Mouse (Mus musculus) CH12.LX (cell line): ENCODE data around the gene Tef. TPM values are rescaled to one million over a fixed set of nuclear protein-coding genes. Genes with fewer than 3 reads are reported as not detected.

Source experiments
- DNase-seq: peaks from one replicate; pipeline ENCODE4 v3.0.0-alpha.2; 2013; ENCODE audit errors: extremely low read depth
- H3K27ac ChIP-seq: 2 replicates; pipeline ENCODE4 v1.5.1; 2012; ENCODE audit warnings: low read depth, mild to moderate bottlenecking, control low read depth, moderate library complexity; ENCODE audit not compliant: insufficient read depth
- H3K27me3 ChIP-seq: replicated peaks from 2 replicates; pipeline ENCODE3; 2012; ENCODE audit warnings: inconsistent platforms
- H3K36me3 ChIP-seq, 2 experiments: replicated peaks in 1 of 2; 2 replicates each; pipeline versions ENCODE3 to v1.6.1; 2012; ENCODE audit warnings: inconsistent platforms in 1 of 2, low read length in 1 of 2, mild to moderate bottlenecking in 1 of 2, mixed read lengths in 1 of 2, moderate library complexity in 1 of 2; ENCODE audit not compliant: control insufficient read depth in 1 of 2, insufficient read depth in 1 of 2
- H3K4me1 ChIP-seq, 2 experiments: 2 replicates each; pipeline ENCODE4 v1.6.1; 2012; ENCODE audit warnings: inconsistent platforms in 1 of 2, moderate library complexity in 1 of 2; ENCODE audit not compliant: insufficient read depth in 2 of 2, control insufficient read depth in 1 of 2
- H3K4me2 ChIP-seq: 2 replicates; pipeline ENCODE4 v1.6.1; 2012; ENCODE audit warnings: low read depth, mild to moderate bottlenecking, control low read depth; ENCODE audit not compliant: poor library complexity, insufficient read depth, severe bottlenecking
- H3K4me3 ChIP-seq, 3 experiments: fragments of 150-350 bp in 1 of 3; sonication (generic) in 1 of 3; replicated peaks in 1 of 3; 2 replicates each; pipeline versions ENCODE3 to v1.5.1; 2011 to 2012; ENCODE audit warnings: low read depth in 2 of 3, low read length in 2 of 3, mild to moderate bottlenecking in 2 of 3, moderate library complexity in 2 of 3, control low read depth in 1 of 3, improper control_type of control experiment in 1 of 3, inconsistent platforms in 1 of 3, mixed read lengths in 1 of 3; ENCODE audit not compliant: poor library complexity in 1 of 3
- H3K79me2 ChIP-seq: replicated peaks from 2 replicates; pipeline ENCODE4 v1.6.1; 2012; ENCODE audit warnings: mild to moderate bottlenecking, moderate library complexity; ENCODE audit not compliant: control insufficient read depth, poor library complexity, insufficient read depth, severe bottlenecking; ENCODE audit errors: extremely low read depth
- H3K9ac ChIP-seq: 2 replicates; pipeline ENCODE4 v1.6.1; 2012; ENCODE audit warnings: low read depth, mild to moderate bottlenecking, control low read depth, moderate library complexity; ENCODE audit not compliant: insufficient read depth
- H3K9me3 ChIP-seq: replicated peaks from 2 replicates; pipeline ENCODE3; 2012; ENCODE audit warnings: low read length, inconsistent platforms, mixed read lengths
- CHD1 ChIP-seq: IDR thresholded peaks from 2 replicates; pipeline ENCODE4 v1.6.1; 2012; ENCODE audit warnings: low read depth, low read length, improper control_type of control experiment, inconsistent platforms
- CHD2 ChIP-seq: IDR thresholded peaks from 2 replicates; pipeline ENCODE4 v1.6.1; 2011; ENCODE audit warnings: low read length, improper control_type of control experiment
- CTCF ChIP-seq, 2 experiments: IDR thresholded peaks in 1 of 2; conservative IDR thresholded peaks in 1 of 2; 2 replicates each; pipeline ENCODE4 v1.5.1; 2011 to 2012; ENCODE audit warnings: low read depth in 2 of 2, low read length in 2 of 2, improper control_type of control experiment in 1 of 2, inconsistent platforms in 1 of 2, mild to moderate bottlenecking in 1 of 2, moderate library complexity in 1 of 2
- E2F4 ChIP-seq: IDR thresholded peaks from 2 replicates; pipeline ENCODE4 v1.6.1; 2011; ENCODE audit warnings: low read depth, low read length, improper control_type of control experiment; ENCODE audit not compliant: insufficient replicate concordance
- EP300 ChIP-seq: IDR thresholded peaks from 2 replicates; pipeline ENCODE4 v1.6.1; 2011; ENCODE audit warnings: low read length, improper control_type of control experiment
- ETS1 ChIP-seq: conservative IDR thresholded peaks from 2 replicates; pipeline ENCODE4 v1.6.1; 2012; ENCODE audit warnings: low read depth, mild to moderate bottlenecking, inconsistent platforms, low read length, improper control_type of control experiment, moderate library complexity
- GABPA ChIP-seq: IDR thresholded peaks from 2 replicates; pipeline ENCODE4 v1.6.1; 2012; ENCODE audit warnings: low read depth, low read length, improper control_type of control experiment, inconsistent platforms; ENCODE audit not compliant: insufficient replicate concordance
- JUN ChIP-seq: IDR thresholded peaks from 2 replicates; pipeline ENCODE4 v1.6.1; 2011; ENCODE audit warnings: low read depth, mild to moderate bottlenecking, low read length, improper control_type of control experiment, moderate library complexity; ENCODE audit not compliant: insufficient read depth
- JUND ChIP-seq: conservative IDR thresholded peaks from 2 replicates; pipeline ENCODE4 v1.6.1; 2011; ENCODE audit warnings: low read depth, low read length, improper control_type of control experiment
- KAT2A ChIP-seq: IDR thresholded peaks from 2 replicates; pipeline ENCODE4 v1.6.1; 2012; ENCODE audit warnings: low read length, improper control_type of control experiment, inconsistent platforms; ENCODE audit not compliant: insufficient replicate concordance
- MAZ ChIP-seq: IDR thresholded peaks from 2 replicates; pipeline ENCODE4 v1.6.1; 2012; ENCODE audit warnings: low read depth, mild to moderate bottlenecking, inconsistent platforms, low read length, improper control_type of control experiment, moderate library complexity
- MEF2A ChIP-seq: IDR thresholded peaks from 2 replicates; pipeline ENCODE4 v1.6.1; 2014; ENCODE audit warnings: low read depth, mild to moderate bottlenecking, inconsistent platforms, low read length, improper control_type of control experiment, borderline replicate concordance
- MXI1 ChIP-seq: IDR thresholded peaks from 2 replicates; pipeline ENCODE4 v1.6.1; 2011; ENCODE audit warnings: mild to moderate bottlenecking, low read depth, low read length, improper control_type of control experiment
- NELFE ChIP-seq: IDR thresholded peaks from 2 replicates; pipeline ENCODE4 v1.6.1; 2011; ENCODE audit warnings: low read depth, low read length, improper control_type of control experiment
- NRF1 ChIP-seq: IDR thresholded peaks from 2 replicates; pipeline ENCODE4 v1.6.1; 2014; ENCODE audit warnings: low read depth, mild to moderate bottlenecking, inconsistent platforms, low read length, improper control_type of control experiment, moderate library complexity
- PAX5 ChIP-seq: IDR thresholded peaks from 2 replicates; pipeline ENCODE4 v1.6.1; 2012; ENCODE audit warnings: low read length, inconsistent platforms, mixed read lengths
- POLR2A ChIP-seq: IDR thresholded peaks from 2 replicates; pipeline ENCODE4 v1.6.1; 2011; ENCODE audit warnings: low read depth, mild to moderate bottlenecking, improper control_type of control experiment, low read length
- RAD21 ChIP-seq: IDR thresholded peaks from 2 replicates; pipeline ENCODE4 v1.6.1; 2011; ENCODE audit warnings: low read depth, mild to moderate bottlenecking, low read length, improper control_type of control experiment, moderate library complexity
- RCOR1 ChIP-seq: conservative IDR thresholded peaks from 2 replicates; pipeline ENCODE4 v1.6.1; 2012; ENCODE audit warnings: low read depth, mild to moderate bottlenecking, inconsistent platforms, low read length, improper control_type of control experiment
- SIN3A ChIP-seq: IDR thresholded peaks from 2 replicates; pipeline ENCODE4 v1.6.1; 2012; ENCODE audit warnings: low read length, improper control_type of control experiment, inconsistent platforms
- TBP ChIP-seq: conservative IDR thresholded peaks from 2 replicates; pipeline ENCODE4 v1.6.1; 2011; ENCODE audit warnings: low read depth, low read length, improper control_type of control experiment
- USF1 ChIP-seq: IDR thresholded peaks from 2 replicates; pipeline ENCODE4 v1.6.1; 2014; ENCODE audit warnings: low read depth, mild to moderate bottlenecking, inconsistent platforms, low read length, improper control_type of control experiment
- USF2 ChIP-seq: conservative IDR thresholded peaks from 2 replicates; pipeline ENCODE4 v1.6.1; 2011; ENCODE audit warnings: low read depth, low read length, improper control_type of control experiment
- ZKSCAN1 ChIP-seq: IDR thresholded peaks from 2 replicates; pipeline ENCODE4 v1.6.1; 2012; ENCODE audit warnings: low read depth, inconsistent platforms, low read length, improper control_type of control experiment, borderline replicate concordance
- ZNF384 ChIP-seq: IDR thresholded peaks from 2 replicates; pipeline ENCODE4 v1.6.1; 2012; ENCODE audit warnings: low read depth, low read length, improper control_type of control experiment, inconsistent platforms
- dilution Hi-C: fragments of 300-500 bp; cut with MboI; formaldehyde crosslinking; loops from 2 replicates; pipeline ENCODE4 v1.14.3; 2020; ENCODE audit warnings: low sequenced_read_pairs; ENCODE audit not compliant: extremely low pct_unique_long_range_greater_than_20kb, extremely low pct_ligation_motif_present
- in situ Hi-C: fragments of 300-500 bp; cut with MboI; formaldehyde crosslinking; loops from 3 replicates; pipeline ENCODE4 v1.14.3; 2019; ENCODE audit warnings: low sequenced_read_pairs, low pct_ligation_motif_present, low pct_unique_long_range_greater_than_20kb, mixed read lengths
- polyA plus RNA-seq: library from polyadenylated mRNA; unstranded; fragments of >175 nt; gene quantifications from 2 replicates; pipeline ENCODE4 v1.2.1, GENCODE M21; 2012; ENCODE audit warnings: low read depth; ENCODE audit not compliant: insufficient read length
- total RNA-seq, 2 experiments: library from RNA; depleted of rRNA; stranded (reverse); fragments of 300-350 nt in 1 of 2; fragments of >200 nt in 1 of 2; gene quantifications; 2 replicates each; pipeline ENCODE4 v1.2.3; 2012 to 2014

Tef gene
- total and polyA plus RNA-seq, 3 experiments, result 14.7 to 17.2 (median 14.9) TPM

DNA sequence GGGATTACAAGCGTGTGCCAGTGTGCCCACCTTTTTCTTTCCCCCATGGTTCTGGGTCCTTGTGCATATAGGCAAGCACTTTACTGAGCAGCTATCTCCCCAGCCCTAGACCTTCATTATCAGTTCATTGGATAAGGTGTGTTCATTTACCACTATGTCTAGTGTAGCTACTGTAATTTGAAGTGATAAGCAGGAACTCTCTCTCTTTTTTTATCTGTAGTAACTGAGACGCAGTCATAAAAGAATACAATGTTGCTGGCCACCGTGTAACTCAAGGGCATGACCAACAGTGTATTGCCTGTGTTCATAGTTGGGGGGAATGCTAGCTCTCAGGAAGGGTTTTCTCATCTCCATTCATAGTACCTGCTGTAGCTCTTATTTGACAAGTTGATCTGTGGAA lies 42.7 kb upstream of the Tef start:
- no peak overlapping the region for H3K27ac ChIP-seq
- no peaks in the 10 kb centered on the region for H3K27me3 ChIP-seq
- TF ChIP-seq ZKSCAN1 (no peak), GABPA (no peak), KAT2A (no peak), USF2 (no peak), EP300 (no peak), CHD1 (no peak), CTCF (conservative IDR thresholded peaks at IDR 0.05 in 1 of 2, IDR thresholded peaks at IDR 0.05 in 1 of 2; ENCODE audit: low read depth in 2 of 2, low read length in 2 of 2) (no peak), ZNF384 (no peak), PAX5 (no peak), JUND (no peak), RCOR1 (no peak), USF1 (no peak), SIN3A (no peak), CHD2 (no peak)
- H3K36me3 ChIP-seq, result peaks cover 5 to 54% of the 10 kb centered on the region in 2 experiments
- in situ Hi-C loops, result no loop called here
- H3K4me1 ChIP-seq, result peaks cover 0 to 12% of the 10 kb centered on the region in 2 experiments; a peak in 1 of 4 replicates
- no peak for DNase-seq
- dilution Hi-C loops, result no loop called here
- H3K4me2 ChIP-seq, result no peak overlapping the region
- no peaks in the 10 kb centered on the region for H3K79me2 ChIP-seq
- no peak overlapping the region for H3K9ac ChIP-seq
- peaks cover 6% of the 10 kb centered on the region for H3K9me3 ChIP-seq
- no peak overlapping the region for H3K4me3 ChIP-seq

GRCm38 (mm10) chr15:81760361-81761079 lies 41.7 kb upstream of the Tef start:
- DNase-seq, result no peak
- Histone ChIP-seq H3K9ac (no peak overlapping the region), H3K79me2 (no peaks in the 10 kb centered on the region), H3K9me3 (peaks cover 6% of the 10 kb centered on the region), H3K4me2 (no peak overlapping the region), H3K36me3 (peaks cover 3 to 48% of the 10 kb centered on the region in 2 experiments), H3K27ac (no peak overlapping the region), H3K4me3 (no peak overlapping the region), H3K27me3 (no peaks in the 10 kb centered on the region), H3K4me1 (peaks cover 0 to 12% of the 10 kb centered on the region in 2 experiments; a peak in 1 of 4 replicates)
- in situ Hi-C loops, result no loop called here
- dilution Hi-C loops, result no loop called here
- no peak for TF ChIP-seq NRF1
- TF ChIP-seq NELFE, result no peak
- no peak for TF ChIP-seq MEF2A
- no peak for TF ChIP-seq ETS1
- TF ChIP-seq E2F4, result no peak
- TF ChIP-seq TBP, result no peak
- no peak for TF ChIP-seq JUND
- no peak for TF ChIP-seq MXI1
- TF ChIP-seq RAD21, result no peak
- no peak for TF ChIP-seq CHD2
- TF ChIP-seq POLR2A, result no peak
- no peak for TF ChIP-seq MAZ
- no peak for TF ChIP-seq JUN
- no peak for TF ChIP-seq ZKSCAN1
